9 mouse cellular contexts compared by ENCODE assay signal in genomic region chr4:135911531-135911930, GRCm38 (mm10). TPM values are rescaled to one million over a fixed set of nuclear protein-coding genes. Genes with fewer than 3 reads are reported as not detected.
A peak's percentile ranks its signal among the peaks of the same experiment; 100 is the strongest.
DNase-seq lines count a peak whose midpoint lies in the region; ATAC-seq and TF ChIP-seq lines count a peak whose summit lies in the region.
"Had no signal": no experiment of that assay in that cellular context is flagged by ENCODE, and none has a peak within 500 bp of the region (broad histone marks: within the 10 kb centered on the region; RNA-seq: fewer than 3 reads in every experiment).

No protein-coding gene starts in this region.

- peak overlapping the region; percentile 66 for H3K27ac ChIP-seq in liver, postnatal 0 days (ENCODE audit: low read depth)
- no peak overlapping the region for H3K27ac ChIP-seq in midbrain, embryonic 15.5 days

- no peaks in the 10 kb centered on the region for H3K27me3 ChIP-seq in liver, postnatal 0 days (ENCODE audit: insufficient read depth, low read length)
- H3K27me3 ChIP-seq in midbrain, embryonic 15.5 days (replicated peaks), result no peaks in the 10 kb centered on the region

- DNase-seq in heart, adult 11 months, result peak; percentile 94
- no peak for DNase-seq in heart, postnatal 36 days
- DNase-seq in B cell, adult 2 months, result peak; percentile 72 to 74
- peak; percentile 33 to 41 for DNase-seq in kidney, adult 8-10 months
- DNase-seq in liver, postnatal 0 days, result no peak
- DNase-seq in cerebellum, adult 11-12 months, result no peak
- DNase-seq in retina, embryonic 14.5 days (ENCODE audit: low spot score), result no peak

- TF ChIP-seq EP300 in liver, postnatal 0 days (IDR thresholded peaks at IDR 0.05; ENCODE audit: low read depth), result peak; percentile 48; the same call in 1 of the 2 replicates

- H3K9ac ChIP-seq in liver, postnatal 0 days (replicated peaks), result no peak overlapping the region
- H3K9ac ChIP-seq in midbrain, embryonic 15.5 days, result no peak overlapping the region

- TF ChIP-seq CTCF in liver, postnatal 0 days (IDR thresholded peaks at IDR 0.05; ENCODE audit: low read depth), result no peak

- H3K4me2 ChIP-seq in liver, postnatal 0 days (ENCODE audit: low read depth, low read length), result no peak overlapping the region
- H3K4me2 ChIP-seq in midbrain, embryonic 15.5 days, result no peak overlapping the region

- H3K36me3 ChIP-seq in liver, postnatal 0 days (replicated peaks; ENCODE audit: insufficient read depth, low read length), result no peaks in the 10 kb centered on the region
- H3K36me3 ChIP-seq in midbrain, embryonic 15.5 days (replicated peaks), result no peaks in the 10 kb centered on the region

- no peaks in the 10 kb centered on the region for H3K9me3 ChIP-seq in liver, postnatal 0 days (ENCODE audit: low read length)
- no peaks in the 10 kb centered on the region for H3K9me3 ChIP-seq in midbrain, embryonic 15.5 days

- peak; percentile 74 for ATAC-seq in liver, postnatal 0 days
- ATAC-seq in midbrain, embryonic 15.5 days (replicated peaks), result no peak

- intact Hi-C loops in heart, postnatal 36 days (cut with DNase I), result no loop called here

- H3K4me3 ChIP-seq in liver, postnatal 0 days (ENCODE audit: low read depth, low read length), result no peak overlapping the region
- H3K4me3 ChIP-seq in midbrain, embryonic 15.5 days, result no peak overlapping the region

- H3K4me1 ChIP-seq in liver, postnatal 0 days (ENCODE audit: insufficient read depth), result 0 out of 2 replicates have a peak, but pooled peaks cover 7% of the 10 kb centered on the region
- 0 out of 2 replicates have a peak, but pooled peaks cover 3% of the 10 kb centered on the region for H3K4me1 ChIP-seq in midbrain, embryonic 15.5 days

- WGBS in liver, postnatal 0 days (ENCODE audit: insufficient replicate concordance), result 45% methylated on average over 7 of the region's 7 CpGs
- 71% methylated on average over 7 of the region's 7 CpGs for WGBS in midbrain, embryonic 15.5 days

RNA-seq across cellular contexts. Expression of gene Fuca1, which starts 9.0 kb away (rescaled TPM):
- total RNA-seq in heart, postnatal 36 days (2021), result 10 to 100 TPM; 31.0 to 31.4 TPM
- polyA plus RNA-seq in liver, postnatal 0 days (2015; fragmentation: Nextera tagmentation; extraction: Ambion mirVana), result 45.2 and 50.7 TPM in 2 replicates
- 63.2 and 68.3 TPM in 2 replicates for polyA plus RNA-seq in midbrain, embryonic 15.5 days (2015; fragmentation: Nextera tagmentation; extraction: Ambion mirVana)

RNA-seq across cellular contexts. Expression of gene Cnr2, which starts 16.3 kb away (rescaled TPM):
- under 1 TPM; 0.49 to 0.50 TPM for total RNA-seq in heart, postnatal 36 days (2021)
- polyA plus RNA-seq in liver, postnatal 0 days (2015; fragmentation: Nextera tagmentation; extraction: Ambion mirVana), result 2.5 and 2.6 TPM in 2 replicates
- polyA plus RNA-seq in midbrain, embryonic 15.5 days (2015; fragmentation: Nextera tagmentation; extraction: Ambion mirVana), result 0.19 TPM in 1 of 2 replicates, not detected in the other
- polyA plus RNA-seq: C2C12 had no signal

RNA-seq across cellular contexts. Expression of gene Hmgcl, which starts 34.7 kb away (rescaled TPM):
- 10 to 100 TPM; 72.7 to 86.8 TPM for total RNA-seq in heart, postnatal 36 days (2021)
- polyA plus RNA-seq in liver, postnatal 0 days (2015; fragmentation: Nextera tagmentation; extraction: Ambion mirVana), result 351 and 364 TPM in 2 replicates
- 57.0 and 63.4 TPM in 2 replicates for polyA plus RNA-seq in midbrain, embryonic 15.5 days (2015; fragmentation: Nextera tagmentation; extraction: Ambion mirVana)

RNA-seq across cellular contexts. Expression of gene Pnrc2, which starts 37.9 kb away (rescaled TPM):
- total RNA-seq in heart, postnatal 36 days (2021), result 10 to 100 TPM; 59.2 to 63.5 TPM
- polyA plus RNA-seq in liver, postnatal 0 days (2015; fragmentation: Nextera tagmentation; extraction: Ambion mirVana), result 53.2 and 55.2 TPM in 2 replicates
- polyA plus RNA-seq in midbrain, embryonic 15.5 days (2015; fragmentation: Nextera tagmentation; extraction: Ambion mirVana), result 92.1 and 96.0 TPM in 2 replicates

RNA-seq across cellular contexts. Expression of gene Gale, which starts 52.0 kb away (rescaled TPM):
- total RNA-seq in heart, postnatal 36 days (2021), result 1 to 10 TPM in 1 of 2 experiments, under 1 TPM in 1; 0.94 to 1.9 TPM
- 82.2 and 96.5 TPM in 2 replicates for polyA plus RNA-seq in liver, postnatal 0 days (2015; fragmentation: Nextera tagmentation; extraction: Ambion mirVana)
- 41.6 and 44.2 TPM in 2 replicates for polyA plus RNA-seq in midbrain, embryonic 15.5 days (2015; fragmentation: Nextera tagmentation; extraction: Ambion mirVana)

Comparison
In these comparisons a context has a peak if more than half of its experiments do, and no peak if none do; other contexts are left out.
1. DNase-seq: peak in heart, adult 11 months (single experiment), B cell, adult 2 months (2 of 2) and kidney, adult 8-10 months (2 of 2); none in heart, postnatal 36 days (0 of 2), liver, postnatal 0 days (single experiment), cerebellum, adult 11-12 months (single experiment) and retina, embryonic 14.5 days (single experiment).